Mouse (Mus musculus) megakaryocyte progenitor cell, adult 5-6 weeks (primary cell): ENCODE measurements around the gene Ankrd13a. TPM values are rescaled to one million over a fixed set of nuclear protein-coding genes. Genes with fewer than 3 reads are reported as not detected.

ENCODE experiments used
- ATAC-seq: replicated peaks from 2 replicates; pipeline ENCODE4 v1.8.0; 2016; ENCODE audit warnings: mild to moderate bottlenecking, moderate TSS enrichment, inconsistent platforms; ENCODE audit not compliant: poor library complexity
- total RNA-seq, 2 experiments: library from RNA; stranded (forward) in 1 of 2; stranded (reverse) in 1 of 2; fragments of 157-497, 149-512 nt in 1 of 2; fragments of 200-1000 nt in 1 of 2; gene quantifications; 2 replicates each; pipeline versions ENCODE4 v1.2.3 to v1.2.4; 2015 to 2017

Ankrd13a gene
- total RNA-seq, 2 experiments from 2014 or later: 290 to 298 TPM

DNA sequence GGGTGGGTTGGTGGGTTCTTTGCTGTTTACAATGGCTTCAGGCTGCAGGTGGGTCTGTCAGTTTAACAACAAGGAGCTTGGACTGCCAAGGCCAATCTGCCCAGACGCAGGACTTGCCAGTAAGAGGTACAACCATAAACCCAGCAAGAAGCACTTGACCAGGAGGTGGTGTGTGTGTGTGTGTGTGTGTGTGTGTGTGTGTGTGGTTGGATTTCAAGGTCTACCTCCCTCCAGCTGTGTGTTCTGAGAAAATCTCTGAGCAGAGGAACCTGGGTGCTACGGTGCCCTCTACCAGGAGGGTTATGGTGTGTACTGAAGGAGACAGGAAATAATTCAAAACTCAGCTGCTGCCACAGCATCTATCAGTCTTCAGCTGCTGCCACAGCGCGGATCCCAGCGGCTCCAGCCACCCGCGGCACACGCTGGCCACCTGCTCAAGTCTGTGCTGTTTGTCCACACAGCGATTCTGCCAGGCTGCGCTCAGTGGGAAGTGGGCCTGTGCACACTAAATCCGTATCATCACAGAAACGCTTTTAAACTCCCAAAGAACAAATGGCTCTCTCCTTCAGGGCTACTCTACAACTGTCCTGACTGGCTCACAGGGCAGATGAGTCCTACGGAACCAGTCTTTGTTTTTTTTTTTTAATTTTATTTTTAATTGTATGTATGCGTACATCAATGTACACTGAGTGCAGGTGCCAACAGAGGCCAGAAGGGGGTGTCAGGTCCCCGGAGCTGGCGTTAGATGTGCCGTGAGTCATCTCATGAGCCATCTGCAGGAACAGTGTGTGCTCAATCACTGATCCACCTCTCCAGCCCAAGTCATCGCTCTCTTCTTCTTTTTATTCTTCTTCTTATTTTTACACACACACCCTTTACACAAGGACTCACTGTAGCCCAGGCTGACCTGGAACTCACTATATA is 9.4 kb upstream of the Ankrd13a start:
- ATAC-seq: peak; percentile 71

GRCm38 (mm10) chr5:114766686-114767085 is 7.8 kb upstream of the Ankrd13a start:
- no peak for ATAC-seq

DNA sequence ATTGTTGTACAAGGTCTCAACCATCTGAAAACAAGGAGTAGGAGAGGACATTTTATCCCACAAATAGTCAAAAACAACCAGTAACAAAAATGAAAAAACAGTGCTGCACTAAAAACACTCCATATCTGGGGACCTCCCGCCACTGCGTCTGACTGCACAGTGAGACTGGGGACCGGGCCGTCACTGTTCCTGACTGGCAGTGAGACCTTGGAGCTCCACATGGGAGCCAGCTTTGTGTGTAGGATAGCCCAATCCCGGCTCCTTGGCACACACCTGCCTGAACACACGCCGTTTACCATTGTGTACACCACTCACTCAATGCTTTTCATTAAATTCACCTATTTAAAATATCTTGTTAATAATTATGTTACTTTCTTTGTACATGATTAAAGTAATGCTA is 7.3 kb upstream of the Ankrd13a start:
- no peak for ATAC-seq

GRCm38 (mm10) chr5:114769786-114770185 is 4.7 kb upstream of the Ankrd13a start:
- no peak for ATAC-seq

- ATAC-seq: no peak
Measured at GRCm38 (mm10) chr5:114771796-114772195, 2.7 kb upstream of the Ankrd13a start.

- ATAC-seq: 0 out of 2 replicates have a peak, but pooled peaks have one; percentile 5
Measured at GRCm38 (mm10) chr5:114772456-114773203, 1.8 kb upstream of the Ankrd13a start.

DNA sequence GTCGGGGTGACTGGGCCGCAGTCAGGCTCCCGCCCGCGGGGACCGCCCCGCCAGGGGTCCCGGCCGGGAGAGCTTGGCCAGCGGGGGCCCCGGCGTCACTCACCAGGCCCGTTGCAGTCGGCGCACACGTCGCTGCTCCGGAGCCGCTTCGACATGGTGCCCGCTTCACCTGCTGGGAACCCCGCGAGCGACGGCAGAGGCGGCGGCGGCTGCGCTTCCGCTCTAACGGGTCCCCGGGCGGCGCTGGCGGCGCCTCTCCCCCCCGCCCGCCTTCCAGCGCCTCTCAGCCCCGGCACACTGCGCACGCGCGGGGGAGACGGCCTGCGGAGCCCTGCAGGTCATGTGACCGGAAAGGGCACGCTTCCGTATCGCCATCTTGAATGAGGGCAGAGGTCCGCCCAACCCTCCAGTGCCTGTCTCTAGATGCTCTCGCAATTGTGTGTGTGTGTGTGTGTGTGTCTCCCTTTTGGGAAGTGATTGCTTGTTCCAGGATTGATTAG is 1.2 kb upstream of the Ankrd13a start:
- peak; percentile 63 for ATAC-seq

DNA sequence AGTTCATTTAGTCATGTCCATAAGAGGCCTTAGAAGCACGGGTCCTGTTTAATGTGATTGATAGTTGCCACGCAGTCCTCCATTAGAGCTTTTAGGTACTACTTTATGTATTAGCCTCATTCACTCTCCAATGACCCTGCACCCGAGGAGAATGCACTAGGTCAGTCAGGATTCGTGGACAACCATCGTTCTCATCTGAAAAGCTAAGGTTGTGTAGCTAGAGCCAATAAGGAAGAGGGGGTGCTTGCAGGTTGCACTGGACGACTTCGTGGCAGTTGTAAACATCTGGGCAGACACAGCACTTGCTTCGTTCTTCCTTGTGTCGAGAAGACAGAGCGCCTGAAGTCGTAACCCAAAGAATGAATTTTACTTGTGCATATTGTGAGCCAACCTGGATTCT is 697 bp upstream of the Ankrd13a start:
- ATAC-seq: no peak

DNA sequence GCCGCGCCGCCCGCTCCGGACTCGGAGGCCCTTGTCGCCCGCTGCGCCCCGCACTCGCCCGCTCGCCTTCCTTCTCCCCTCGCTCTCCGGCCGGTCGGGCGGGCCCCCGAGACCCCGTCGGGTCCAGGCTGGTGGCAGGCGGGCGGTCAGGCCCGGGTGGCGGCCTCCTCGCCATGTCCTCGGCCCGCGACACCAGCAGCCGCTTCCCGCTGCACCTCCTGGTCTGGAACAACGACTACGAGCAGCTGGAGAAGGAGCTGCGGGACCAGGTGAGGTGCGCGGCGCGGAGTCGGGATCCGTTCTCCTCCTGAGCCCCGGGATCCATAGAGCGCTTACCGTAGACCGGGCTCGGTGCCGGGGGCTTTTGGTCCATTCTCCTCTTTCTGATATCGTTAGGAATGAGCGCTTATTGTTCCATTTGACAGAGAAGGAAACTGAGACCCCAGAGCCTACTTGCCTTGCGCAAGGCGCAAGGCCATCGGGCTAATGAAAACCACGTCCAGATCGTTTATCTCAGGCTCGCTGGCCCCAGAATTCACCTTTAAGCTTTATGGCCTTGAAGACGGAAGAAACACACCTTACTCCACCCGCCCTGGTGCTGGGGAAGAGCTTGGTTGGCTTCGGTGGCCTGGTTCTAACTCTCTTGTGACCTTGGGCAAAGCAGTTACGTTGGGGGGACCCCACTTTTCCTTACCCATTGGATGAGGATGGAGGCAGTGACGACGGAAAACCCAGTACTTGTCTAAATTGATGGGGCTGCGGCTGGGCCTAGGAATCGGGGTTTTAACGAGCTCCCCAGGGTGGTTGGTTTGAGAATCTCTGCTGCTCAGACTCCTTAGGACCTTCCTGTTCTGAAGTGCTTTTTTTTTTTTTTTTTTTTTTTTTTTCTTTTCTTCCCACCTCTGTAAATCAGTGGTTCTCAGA is 841 bp downstream of the Ankrd13a start, which contains the start of gene Git2:
TSS of gene Git2 (minus strand) at position 462 of the 924 bp plus-strand sequence.
- ATAC-seq: no peak

DNA sequence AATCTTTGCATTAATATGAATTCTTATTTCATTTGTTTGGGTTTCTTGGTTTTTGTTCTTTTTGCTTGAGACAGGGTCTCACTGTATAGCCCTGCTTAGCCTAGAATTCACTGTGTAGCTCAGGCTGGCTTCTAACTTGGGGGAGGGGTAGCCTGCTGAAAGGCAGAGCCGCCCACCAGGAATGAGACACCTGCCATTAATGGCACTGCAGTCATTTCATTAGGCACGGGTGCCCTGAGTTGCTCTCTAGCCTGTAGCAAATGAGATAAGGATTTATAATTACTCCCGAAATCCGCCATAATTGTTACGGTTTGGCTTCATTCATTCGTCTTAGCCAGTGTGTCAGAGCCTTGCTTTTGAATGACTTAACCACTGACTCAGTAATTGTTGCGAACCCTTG is 1.7 kb downstream of the Ankrd13a start:
- ATAC-seq: no peak

GRCm38 (mm10) chr5:114779956-114780489 is 5.5 kb downstream of the Ankrd13a start:
- no peak for ATAC-seq

GRCm38 (mm10) chr5:114780912-114781311 is 6.4 kb downstream of the Ankrd13a start:
- ATAC-seq: peak; percentile 10; the same call in 1 of the 2 replicates

DNA sequence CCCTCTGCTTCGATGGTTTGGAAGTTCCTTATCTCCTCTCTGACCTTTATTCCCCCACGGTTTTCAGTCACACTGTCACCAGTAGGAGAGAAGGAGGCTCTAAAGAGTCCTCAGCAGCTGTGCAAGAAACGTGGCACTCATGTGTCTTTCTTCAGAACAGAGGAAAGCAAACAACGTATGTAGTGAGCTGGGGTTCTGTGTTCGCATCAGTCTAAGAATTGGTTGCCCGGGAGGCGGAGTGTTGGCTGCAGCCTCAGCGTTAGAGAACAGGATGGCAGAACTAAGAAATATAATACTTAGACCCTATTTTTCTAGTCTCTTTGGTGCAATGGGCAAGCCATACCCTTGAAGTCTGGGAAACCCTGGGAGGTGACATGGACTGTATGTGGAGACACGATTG is 8.5 kb downstream of the Ankrd13a start:
- ATAC-seq: no peak

GRCm38 (mm10) chr5:114783405-114784163 is 9.1 kb downstream of the Ankrd13a start:
- ATAC-seq: peak; percentile 5

- ATAC-seq: peak; percentile 74
Measured at GRCm38 (mm10) chr5:114784622-114785165, 10.2 kb downstream of the Ankrd13a start.

- no peak for ATAC-seq
Measured at GRCm38 (mm10) chr5:114785196-114785595, 10.7 kb downstream of the Ankrd13a start.

GRCm38 (mm10) chr5:114793317-114793716 is 18.8 kb downstream of the Ankrd13a start:
- ATAC-seq: no peak

DNA sequence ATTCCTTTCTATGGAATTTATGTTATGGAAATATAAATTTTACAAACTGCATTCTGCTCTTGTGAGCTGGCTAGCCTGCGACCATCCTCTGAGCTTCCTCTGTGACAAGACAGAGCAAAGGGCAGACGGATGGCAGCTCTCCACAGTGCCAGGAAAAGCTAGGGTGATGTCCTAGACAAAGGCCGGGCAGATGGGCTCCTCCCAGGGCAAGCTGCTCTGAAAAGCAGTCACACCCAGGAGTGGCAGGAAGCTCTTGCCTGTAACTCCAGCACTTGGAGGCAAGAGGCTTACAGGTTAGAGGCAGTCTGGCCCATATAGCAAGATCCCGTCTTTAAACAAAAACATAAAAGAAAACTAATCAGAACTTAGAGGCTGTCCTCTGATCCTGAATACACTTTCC is 20.1 kb downstream of the Ankrd13a start:
- ATAC-seq: no peak

DNA sequence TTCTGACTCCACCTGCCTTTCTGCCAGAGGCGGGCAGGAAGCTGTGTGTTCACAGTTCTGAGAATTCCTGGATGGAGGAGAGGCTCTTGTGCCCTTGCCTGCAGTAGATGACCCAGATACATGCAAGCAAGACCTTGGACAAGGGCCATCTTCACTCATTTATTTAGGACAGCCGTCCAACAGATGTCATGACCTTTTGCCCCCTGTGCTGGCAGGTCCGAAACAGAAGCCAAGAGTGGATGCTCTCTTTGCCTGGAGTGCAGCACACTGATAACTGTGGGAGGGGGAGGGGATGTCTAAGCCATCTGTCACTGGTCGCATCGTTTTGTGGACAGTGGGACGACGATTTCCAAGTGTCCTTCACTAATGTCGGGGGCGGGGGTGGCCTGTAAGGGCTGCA is 20.8 kb downstream of the Ankrd13a start:
- ATAC-seq: no peak
